Mouse (Mus musculus) midbrain, embryonic 12.5 days (tissue): ENCODE results near the gene Nbas. TPM values are rescaled to one million over a fixed set of nuclear protein-coding genes. Genes with fewer than 3 reads are reported as not detected.

Experiments
- ATAC-seq: fragments of 200-750 bp; cut with Nextera tagmentation; 2 replicates; pipeline ENCODE4 v1.8.0; 2017; ENCODE audit warnings: low read depth, moderate TSS enrichment, moderate library complexity; ENCODE audit not compliant: low FRiP score
- H3K27ac ChIP-seq: fragments of 300-500 bp; sonication (generic); replicated peaks from 2 replicates; pipeline ENCODE4 v1.5.1; 2016; ENCODE audit warnings: mild to moderate bottlenecking
- H3K27me3 ChIP-seq: fragments of 300-500 bp; sonication (generic); 2 replicates; pipeline ENCODE4 v1.6.1; 2016; ENCODE audit warnings: mild to moderate bottlenecking
- H3K36me3 ChIP-seq: fragments of 300-500 bp; sonication (generic); 2 replicates; pipeline ENCODE4 v1.6.1; 2016
- H3K4me1 ChIP-seq: fragments of 300-500 bp; sonication (generic); 2 replicates; pipeline ENCODE4 v1.6.1; 2016
- H3K4me2 ChIP-seq: fragments of 300-500 bp; sonication (generic); replicated peaks from 2 replicates; pipeline ENCODE4 v1.6.1; 2016; ENCODE audit warnings: mild to moderate bottlenecking, moderate library complexity
- H3K4me3 ChIP-seq: fragments of 300-500 bp; sonication (generic); 2 replicates; pipeline ENCODE4 v1.5.1; 2016; ENCODE audit warnings: mild to moderate bottlenecking
- H3K9ac ChIP-seq: fragments of 300-500 bp; sonication (generic); replicated peaks from 2 replicates; pipeline ENCODE4 v1.6.1; 2016; ENCODE audit warnings: mild to moderate bottlenecking, moderate library complexity
- H3K9me3 ChIP-seq: fragments of 300-500 bp; sonication (generic); 2 replicates; pipeline ENCODE4 v1.6.1; 2016; ENCODE audit warnings: mild to moderate bottlenecking
- WGBS: fragments of 180-500 bp; shearing (Covaris S2); methylation state at CpG from one replicate; pipeline ENCODE4 v1.1.7; 2016; 5-methylcytosine and 5-hydroxymethylcytosine counted together
- polyA plus RNA-seq: library from polyadenylated mRNA; unstranded; fragments of >200 nt; fragmentation: Nextera tagmentation; extraction: Ambion mirVana; gene quantifications from 2 replicates; pipeline ENCODE4 v1.2.1, GENCODE M21; 2016

The Nbas gene
- polyA plus RNA-seq, 1 experiment from 2014 or later, result 17.6 TPM

DNA sequence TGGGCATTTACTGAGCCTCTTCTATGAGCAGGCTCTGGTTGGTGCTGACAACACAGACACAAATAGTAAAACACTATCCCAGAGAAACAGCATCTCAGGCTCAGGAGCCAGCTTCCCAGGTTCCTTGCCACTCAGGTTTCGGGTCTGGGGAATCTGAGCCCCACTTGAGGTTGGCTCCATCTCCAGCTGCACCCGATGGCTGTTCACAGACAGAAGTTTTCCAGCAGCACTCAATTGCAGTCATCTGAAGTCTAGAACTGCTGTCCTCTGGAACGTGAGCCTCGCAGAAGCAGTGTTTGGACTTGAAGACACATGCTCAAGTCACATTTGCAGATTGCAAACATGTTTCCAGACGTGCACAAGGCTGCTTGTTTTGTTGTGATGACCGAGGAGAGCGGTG lies 297.5 kb downstream of the Nbas start:
- Histone ChIP-seq H3K4me2 (no peak overlapping the region), H3K9ac (no peak overlapping the region), H3K4me3 (no peak overlapping the region), H3K9me3 (no peaks in the 10 kb centered on the region), H3K27ac (no peak overlapping the region), H3K4me1 (no peaks in the 10 kb centered on the region), H3K36me3 (0 out of 2 replicates have a peak, but pooled peaks cover 3% of the 10 kb centered on the region), H3K27me3 (no peaks in the 10 kb centered on the region)
- no peak for ATAC-seq
- WGBS, result 94% methylated on average over 7 of the region's 7 CpGs

DNA sequence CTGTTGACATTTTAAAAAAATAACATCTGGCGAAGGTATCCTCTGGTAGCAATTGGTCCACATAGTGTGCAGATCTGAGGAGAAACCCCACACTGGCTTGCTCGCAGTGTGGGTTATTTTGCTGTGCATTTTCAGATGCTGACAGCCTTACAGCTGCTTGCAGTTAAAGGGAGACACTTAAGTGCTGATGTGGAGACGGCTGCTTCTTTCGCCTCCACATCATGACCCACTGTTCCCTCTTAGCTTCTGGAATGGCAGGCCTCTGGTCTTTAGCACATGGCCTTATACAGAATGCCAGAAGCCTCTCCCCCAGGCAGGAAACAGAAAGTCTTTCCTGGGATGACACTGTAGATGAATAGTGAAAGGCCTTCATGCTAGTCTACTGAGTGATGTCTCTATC lies 306.2 kb downstream of the Nbas start:
- H3K27ac ChIP-seq, result no peak overlapping the region
- no peaks in the 10 kb centered on the region for H3K27me3 ChIP-seq
- no peak overlapping the region for H3K9ac ChIP-seq
- ATAC-seq, result no peak
- no peaks in the 10 kb centered on the region for H3K36me3 ChIP-seq
- H3K4me1 ChIP-seq, result 0 out of 2 replicates have a peak, but pooled peaks cover 9% of the 10 kb centered on the region
- H3K4me2 ChIP-seq, result no peak overlapping the region
- 87% methylated on average over 4 of the region's 4 CpGs for WGBS
- no peak overlapping the region for H3K4me3 ChIP-seq
- no peaks in the 10 kb centered on the region for H3K9me3 ChIP-seq

DNA sequence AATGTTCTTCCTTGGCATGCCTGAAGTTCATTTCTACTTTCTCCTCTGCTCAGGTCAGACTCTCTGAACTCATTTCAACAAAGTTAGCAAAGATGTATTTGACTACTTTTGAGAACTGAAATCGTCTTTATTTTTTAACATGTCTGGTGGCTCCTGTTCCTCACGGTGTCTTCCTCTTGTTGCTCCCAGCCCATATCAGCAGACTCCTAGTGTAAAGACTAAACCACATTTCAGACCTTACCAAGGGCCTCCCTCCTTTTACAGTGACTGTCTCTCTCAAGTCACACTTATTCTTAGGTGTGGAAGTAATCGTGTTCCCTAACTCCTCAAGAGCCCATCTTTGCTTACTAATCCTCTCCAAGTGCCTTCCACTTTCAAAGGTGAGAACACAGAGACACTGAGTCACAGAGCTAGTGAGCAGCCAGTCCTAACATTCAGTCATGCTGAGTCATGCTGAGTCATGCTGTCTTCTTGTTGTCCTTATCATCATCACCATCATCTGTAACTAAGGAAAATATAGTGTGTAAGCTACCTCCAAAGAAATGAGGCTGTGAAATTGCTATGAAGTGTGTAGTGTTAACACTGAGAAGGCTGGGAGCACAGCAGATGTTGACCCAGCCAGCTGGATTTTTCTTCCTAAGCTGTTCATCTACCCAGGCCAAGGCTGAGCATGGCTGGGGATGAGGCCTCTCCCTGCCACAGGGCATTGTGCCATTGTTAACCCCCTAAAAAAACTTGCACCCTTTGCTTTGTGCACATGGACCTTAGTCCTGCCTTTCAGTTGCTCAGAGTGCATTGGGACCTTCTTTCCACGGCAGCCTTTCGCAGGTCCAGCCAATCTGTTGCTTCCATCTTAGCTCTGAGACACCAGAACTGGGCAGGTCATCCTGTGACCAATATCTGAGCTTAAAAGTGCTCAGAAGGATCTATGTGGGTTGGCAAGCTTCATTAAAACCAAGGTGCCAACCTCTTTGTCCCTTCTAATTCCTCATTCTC lies 307.0 kb downstream of the Nbas start:
- ATAC-seq, result 0 out of 2 replicates have a peak, but pooled peaks have one; percentile 9
- Histone ChIP-seq H3K4me2 (no peak overlapping the region), H3K4me1 (0 out of 2 replicates have a peak, but pooled peaks cover 9% of the 10 kb centered on the region), H3K4me3 (no peak overlapping the region), H3K9ac (no peak overlapping the region), H3K9me3 (no peaks in the 10 kb centered on the region), H3K36me3 (no peaks in the 10 kb centered on the region), H3K27ac (no peak overlapping the region), H3K27me3 (no peaks in the 10 kb centered on the region)
- 92% methylated on average over 5 of the region's 5 CpGs for WGBS

DNA sequence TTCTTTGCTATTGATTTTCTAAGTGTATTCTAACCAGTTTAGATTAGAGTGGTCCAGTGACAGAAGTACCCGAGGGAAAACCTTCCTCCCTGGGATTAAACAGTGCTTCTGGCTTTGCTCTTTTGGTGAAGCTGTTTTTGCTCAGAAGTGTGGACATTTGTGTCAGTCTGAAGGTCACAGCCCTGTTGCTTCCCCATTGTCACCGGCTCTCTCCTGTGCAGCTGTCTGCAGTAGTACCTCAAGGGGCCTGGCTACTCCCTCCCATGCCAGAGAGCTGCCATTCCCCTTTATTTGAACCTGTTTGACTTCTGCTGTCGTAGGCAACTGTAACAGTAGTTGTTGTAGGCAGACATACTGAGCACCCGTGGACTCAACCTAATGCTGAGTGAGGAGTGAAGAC lies 307.8 kb downstream of the Nbas start:
- Histone ChIP-seq H3K9ac (no peak overlapping the region), H3K36me3 (no peaks in the 10 kb centered on the region), H3K27me3 (no peaks in the 10 kb centered on the region), H3K4me3 (no peak overlapping the region), H3K9me3 (no peaks in the 10 kb centered on the region), H3K4me2 (no peak overlapping the region), H3K27ac (no peak overlapping the region), H3K4me1 (0 out of 2 replicates have a peak, but pooled peaks cover 9% of the 10 kb centered on the region)
- ATAC-seq, result no peak
- WGBS, result 74% methylated on average over 4 of the region's 4 CpGs

DNA sequence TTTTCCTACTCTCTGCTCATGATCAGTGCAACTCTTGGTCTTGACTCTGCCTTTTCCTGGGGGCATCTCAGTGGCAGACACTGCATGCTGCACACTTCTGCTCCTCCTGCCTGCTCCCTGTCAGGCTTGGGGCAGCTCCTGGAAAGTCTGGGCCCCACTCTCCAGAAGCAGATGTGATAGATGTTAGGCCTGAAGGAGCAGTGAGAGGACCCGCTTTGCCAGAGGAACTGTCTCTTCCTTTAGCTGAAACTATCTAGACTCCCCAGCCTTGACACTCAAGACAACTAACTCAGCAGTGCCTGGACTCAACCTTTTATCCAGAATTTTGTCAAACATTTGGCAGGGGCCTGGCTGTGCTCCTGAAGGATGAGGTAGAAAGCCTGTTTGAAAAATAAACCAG lies 311.9 kb downstream of the Nbas start:
- no peaks in the 10 kb centered on the region for H3K9me3 ChIP-seq
- WGBS, result 88% methylated on average over 1 of the region's 1 CpGs
- H3K36me3 ChIP-seq, result 0 out of 2 replicates have a peak, but pooled peaks cover 14% of the 10 kb centered on the region
- no peak overlapping the region for H3K9ac ChIP-seq
- H3K27ac ChIP-seq, result no peak overlapping the region
- H3K4me1 ChIP-seq, result 0 out of 2 replicates have a peak, but pooled peaks cover 9% of the 10 kb centered on the region
- no peak overlapping the region for H3K4me3 ChIP-seq
- no peak for ATAC-seq
- no peaks in the 10 kb centered on the region for H3K27me3 ChIP-seq
- no peak overlapping the region for H3K4me2 ChIP-seq

DNA sequence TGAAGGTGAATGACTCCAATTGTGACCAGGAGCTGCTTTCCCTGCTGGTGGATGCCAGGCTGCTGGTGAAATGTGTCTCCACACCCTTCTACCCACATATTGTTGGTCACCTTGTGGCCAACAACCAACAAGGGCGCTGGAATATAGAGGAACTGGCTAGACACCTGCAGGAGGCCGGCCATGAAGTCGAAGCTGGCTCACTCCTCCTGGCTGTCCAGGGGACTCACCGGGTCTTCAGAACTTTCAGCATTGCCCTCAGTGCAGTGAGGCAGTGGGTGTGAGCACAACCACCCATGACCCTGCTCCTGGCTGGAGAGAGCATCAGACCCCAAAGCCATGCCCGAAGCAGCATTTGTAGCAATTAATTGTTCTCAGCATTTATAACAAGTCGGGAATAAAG lies 314.5 kb downstream of the Nbas start:
- 95% methylated on average over 6 of the region's 6 CpGs for WGBS
- no peak overlapping the region for H3K27ac ChIP-seq
- H3K4me3 ChIP-seq, result no peak overlapping the region
- H3K4me1 ChIP-seq, result no peaks in the 10 kb centered on the region
- H3K4me2 ChIP-seq, result no peak overlapping the region
- 0 out of 2 replicates have a peak, but pooled peaks cover 14% of the 10 kb centered on the region for H3K36me3 ChIP-seq
- H3K9ac ChIP-seq, result no peak overlapping the region
- ATAC-seq, result no peak
- no peaks in the 10 kb centered on the region for H3K9me3 ChIP-seq
- H3K27me3 ChIP-seq, result no peaks in the 10 kb centered on the region

DNA sequence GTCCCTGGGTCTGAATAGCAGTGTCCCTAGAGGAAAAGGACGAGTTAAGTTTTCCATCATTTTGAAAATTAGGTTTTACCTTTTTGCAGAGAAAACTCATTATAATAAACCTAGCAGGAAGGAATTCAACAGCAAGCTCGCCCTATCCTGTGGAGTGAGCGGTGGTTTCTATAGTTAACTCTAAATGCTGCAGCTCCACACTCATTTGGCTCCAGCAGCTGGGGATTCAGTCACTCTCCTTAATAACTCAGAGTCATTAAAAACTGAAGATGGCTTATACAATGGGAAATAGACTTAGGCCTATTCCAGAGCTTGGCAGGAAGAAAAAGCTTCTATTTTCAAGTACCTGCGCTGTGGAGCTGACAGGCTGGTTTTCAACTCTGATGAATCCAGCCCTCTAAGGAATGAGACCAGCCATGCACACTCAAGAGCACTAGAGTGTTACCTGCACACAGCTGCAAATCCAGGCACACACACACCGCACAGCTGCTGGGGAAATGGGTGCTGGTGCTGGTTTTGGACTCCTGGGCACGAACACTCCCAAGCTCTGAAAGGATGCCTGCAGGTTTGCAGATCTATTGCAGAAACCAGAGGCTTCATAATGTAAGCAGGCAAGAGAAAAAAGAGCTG lies 316.7 kb downstream of the Nbas start:
- Histone ChIP-seq H3K9me3 (no peaks in the 10 kb centered on the region), H3K36me3 (0 out of 2 replicates have a peak, but pooled peaks cover 14% of the 10 kb centered on the region), H3K4me3 (no peak overlapping the region), H3K27me3 (no peaks in the 10 kb centered on the region), H3K4me1 (no peaks in the 10 kb centered on the region), H3K9ac (no peak overlapping the region), H3K4me2 (no peak overlapping the region), H3K27ac (no peak overlapping the region)
- no peak for ATAC-seq
- WGBS, result 88% methylated on average over 6 of the region's 6 CpGs

DNA sequence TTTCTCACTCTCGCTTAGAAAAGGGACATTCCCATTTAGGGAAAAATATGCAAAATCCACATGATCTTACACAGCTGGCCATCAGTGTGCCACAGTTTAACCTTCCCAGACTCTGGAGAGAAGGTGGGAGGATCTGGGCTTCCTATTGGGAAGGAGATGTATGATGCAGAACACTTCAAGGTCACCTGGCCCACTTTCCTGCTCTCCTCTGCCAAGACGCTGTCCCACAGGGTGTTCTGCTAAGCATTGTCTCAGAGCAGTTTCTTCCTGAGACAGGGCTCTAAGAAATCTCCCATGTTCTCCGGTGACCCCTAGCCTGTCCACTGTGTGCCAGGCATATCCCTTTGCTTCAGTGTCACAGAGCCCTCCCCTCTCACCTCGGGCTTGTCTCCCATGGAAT lies 318.7 kb downstream of the Nbas start:
- no peak overlapping the region for H3K27ac ChIP-seq
- no peak overlapping the region for H3K4me2 ChIP-seq
- H3K9me3 ChIP-seq, result no peaks in the 10 kb centered on the region
- no peaks in the 10 kb centered on the region for H3K4me1 ChIP-seq
- 89% methylated on average over 4 of the region's 4 CpGs for WGBS
- H3K36me3 ChIP-seq, result 0 out of 2 replicates have a peak, but pooled peaks cover 14% of the 10 kb centered on the region
- ATAC-seq, result no peak
- no peak overlapping the region for H3K9ac ChIP-seq
- no peak overlapping the region for H3K4me3 ChIP-seq
- H3K27me3 ChIP-seq, result no peaks in the 10 kb centered on the region

DNA sequence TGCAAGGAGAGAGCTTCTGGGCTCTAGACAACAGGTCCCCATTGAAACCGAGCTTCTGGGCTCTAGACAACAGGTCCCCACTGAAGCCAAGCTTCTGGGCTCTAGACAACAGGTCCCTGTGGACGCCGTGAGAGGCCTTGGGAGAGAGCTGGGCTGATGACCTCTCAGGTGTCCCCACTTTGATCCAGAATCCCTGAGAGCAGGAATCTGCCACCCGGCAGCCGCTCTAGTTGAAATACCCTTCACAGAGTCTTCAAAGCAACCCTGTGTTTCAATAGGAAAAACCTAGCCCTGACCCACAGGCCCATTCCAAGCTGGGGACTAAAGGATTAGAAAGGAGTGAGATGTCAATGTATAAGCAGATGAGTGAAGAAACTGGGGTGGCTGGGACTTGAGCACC lies 320.1 kb downstream of the Nbas start:
- Histone ChIP-seq H3K36me3 (0 out of 2 replicates have a peak, but pooled peaks cover 11% of the 10 kb centered on the region), H3K27ac (no peak overlapping the region), H3K9ac (no peak overlapping the region), H3K4me1 (no peaks in the 10 kb centered on the region), H3K4me3 (no peak overlapping the region), H3K4me2 (no peak overlapping the region), H3K27me3 (no peaks in the 10 kb centered on the region), H3K9me3 (no peaks in the 10 kb centered on the region)
- 94% methylated on average over 5 of the region's 5 CpGs for WGBS
- no peak for ATAC-seq

DNA sequence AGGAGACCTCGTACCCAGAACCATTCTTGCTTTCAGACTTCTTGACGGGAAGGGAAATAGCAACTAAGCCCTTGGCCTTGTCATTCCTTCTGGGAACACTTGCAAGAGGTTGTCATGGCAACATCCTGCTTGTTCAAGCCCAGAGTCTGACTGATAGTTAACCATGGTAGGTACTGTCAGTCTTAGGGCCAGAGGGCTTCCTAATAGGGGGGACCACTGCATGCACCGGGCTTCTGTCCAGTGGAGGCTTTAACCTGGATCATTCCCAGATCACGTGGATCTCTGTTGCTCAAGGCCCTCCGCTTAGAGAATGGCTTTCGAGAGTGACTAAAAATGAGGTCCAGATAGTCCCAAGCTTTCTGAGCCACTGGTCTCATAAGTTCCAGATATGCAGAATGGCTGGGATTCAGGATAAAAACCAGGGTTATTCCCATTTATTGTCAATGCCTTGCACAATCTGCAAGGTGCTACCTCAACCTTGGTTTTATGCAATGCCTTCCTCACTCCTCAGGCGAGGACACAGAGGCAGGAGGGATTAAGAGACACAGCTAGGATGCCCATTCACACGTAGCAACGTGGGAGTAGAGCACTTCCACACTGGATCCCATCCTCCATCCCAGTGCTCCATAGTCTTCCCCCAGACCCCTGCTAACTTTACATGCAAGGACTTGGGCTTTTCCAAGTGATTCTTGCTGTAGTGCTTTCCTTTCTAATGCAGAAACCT lies 326.0 kb downstream of the Nbas start:
- no peak overlapping the region for H3K9ac ChIP-seq
- WGBS, result 64% methylated on average over 9 of the region's 9 CpGs
- no peak overlapping the region for H3K4me2 ChIP-seq
- peak; percentile 41; the same call in 1 of the 2 replicates for ATAC-seq
- no peaks in the 10 kb centered on the region for H3K36me3 ChIP-seq
- H3K4me3 ChIP-seq, result no peak overlapping the region
- H3K9me3 ChIP-seq, result no peaks in the 10 kb centered on the region
- H3K27ac ChIP-seq, result no peak overlapping the region
- H3K27me3 ChIP-seq, result no peaks in the 10 kb centered on the region
- H3K4me1 ChIP-seq, result no peaks in the 10 kb centered on the region

DNA sequence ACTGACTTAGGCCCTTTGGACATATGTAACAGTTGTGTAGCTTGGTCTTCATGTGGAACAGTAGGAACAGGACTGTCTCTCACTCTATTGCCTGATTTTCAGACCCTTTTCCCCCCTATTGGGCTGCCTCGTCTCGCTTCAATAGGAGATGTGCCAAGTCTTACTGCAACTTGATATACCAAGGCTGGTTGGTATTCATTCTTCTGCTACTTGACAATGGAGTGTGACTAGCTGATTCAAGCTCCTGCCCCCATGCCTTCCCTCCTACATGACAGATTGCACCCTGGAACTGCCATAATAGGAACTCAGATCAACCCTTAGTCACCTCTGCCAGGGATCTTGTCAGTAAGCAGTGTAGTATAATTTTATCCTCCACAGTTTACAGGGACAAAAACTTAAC lies 328.1 kb downstream of the Nbas start:
- ATAC-seq, result no peak
- Histone ChIP-seq H3K4me2 (no peak overlapping the region), H3K4me1 (no peaks in the 10 kb centered on the region), H3K27ac (no peak overlapping the region), H3K27me3 (no peaks in the 10 kb centered on the region), H3K9me3 (no peaks in the 10 kb centered on the region), H3K36me3 (no peaks in the 10 kb centered on the region), H3K9ac (no peak overlapping the region), H3K4me3 (no peak overlapping the region)
- 87% methylated on average over 2 of the region's 2 CpGs for WGBS
